Mouse (Mus musculus) thymus, postnatal 10 days (tissue): Measurements from ENCODE around the gene Pxmp4.
A peak's percentile ranks its signal among the peaks of the same experiment; 100 is the strongest.

Experiments used
- DNase-seq, 2 experiments: peaks; one replicate each; pipeline ENCODE4 v3.0.0; 2021; ENCODE audit warnings: low spot score in 2 of 2

Gene Pxmp4

GRCm38 (mm10) chr2:154572996-154573395 lies 30.5 kb downstream of the Pxmp4 start:
- DNase-seq, result no peak

DNA sequence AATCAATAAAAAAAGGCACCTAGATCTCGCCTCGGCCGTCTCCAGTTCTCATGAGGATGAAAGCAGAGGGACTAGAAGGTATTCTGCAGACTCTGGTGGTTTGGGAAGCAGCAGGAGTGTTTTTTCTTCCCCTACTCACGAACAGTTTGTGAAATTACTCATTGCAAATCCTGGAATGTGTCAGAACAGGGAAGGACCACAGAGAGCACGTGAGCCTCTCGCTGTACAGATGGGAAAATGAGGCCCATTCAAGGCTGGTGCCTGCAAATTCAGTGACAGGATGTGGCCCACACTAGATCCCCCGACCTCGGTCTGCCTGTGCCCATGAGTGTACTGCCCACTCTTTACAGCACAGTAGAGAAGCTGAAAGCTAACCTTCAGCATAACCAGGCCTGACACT lies 31.5 kb downstream of the Pxmp4 start:
- DNase-seq, result no peak

DNA sequence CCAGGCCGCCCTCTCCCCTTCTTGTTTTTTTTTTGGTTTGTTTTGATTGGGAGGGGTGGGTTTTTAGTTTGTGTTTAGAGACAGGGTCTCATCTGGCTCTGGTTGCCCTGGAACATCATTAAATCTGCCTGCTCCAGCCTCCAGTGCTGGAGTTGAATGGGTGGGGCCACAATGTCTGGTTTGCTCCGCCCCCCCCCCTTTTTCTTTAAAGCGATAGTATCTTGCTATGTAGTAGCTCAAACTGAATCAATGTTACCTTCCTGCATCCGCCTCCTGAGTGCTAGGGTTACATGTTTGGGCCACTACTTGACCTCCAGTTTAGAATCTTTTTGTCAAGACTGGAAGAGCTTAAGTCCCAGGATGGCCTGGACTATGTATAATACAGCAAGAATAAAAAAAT lies 32.2 kb downstream of the Pxmp4 start:
- no peak for DNase-seq

DNA sequence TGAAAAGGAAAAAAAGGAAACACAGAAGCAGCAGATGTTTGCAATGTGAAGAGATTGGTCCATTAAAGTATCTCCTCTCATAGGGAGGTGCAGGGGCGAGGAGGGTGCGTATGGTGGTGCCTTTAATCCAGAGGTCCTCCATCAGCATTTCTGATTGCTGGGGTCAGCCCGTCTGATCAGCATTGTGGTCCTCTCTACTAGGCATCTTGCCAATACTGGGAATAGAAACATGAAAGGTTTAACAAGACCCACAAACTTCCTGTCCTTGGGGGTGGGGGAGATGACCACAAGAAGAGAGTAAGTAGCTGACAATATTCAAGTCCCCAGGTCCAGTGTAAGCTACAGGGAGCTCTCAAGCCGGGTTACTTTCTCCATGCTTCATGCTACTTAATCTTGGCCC lies 32.8 kb downstream of the Pxmp4 start:
- no peak for DNase-seq

GRCm38 (mm10) chr2:154569836-154570286 lies 33.6 kb downstream of the Pxmp4 start, which contains the start of gene E2f1:
Gene E2f1 (minus strand): TSS chr2:154569892.
- DNase-seq, result peak; percentile 94 to 96

DNA sequence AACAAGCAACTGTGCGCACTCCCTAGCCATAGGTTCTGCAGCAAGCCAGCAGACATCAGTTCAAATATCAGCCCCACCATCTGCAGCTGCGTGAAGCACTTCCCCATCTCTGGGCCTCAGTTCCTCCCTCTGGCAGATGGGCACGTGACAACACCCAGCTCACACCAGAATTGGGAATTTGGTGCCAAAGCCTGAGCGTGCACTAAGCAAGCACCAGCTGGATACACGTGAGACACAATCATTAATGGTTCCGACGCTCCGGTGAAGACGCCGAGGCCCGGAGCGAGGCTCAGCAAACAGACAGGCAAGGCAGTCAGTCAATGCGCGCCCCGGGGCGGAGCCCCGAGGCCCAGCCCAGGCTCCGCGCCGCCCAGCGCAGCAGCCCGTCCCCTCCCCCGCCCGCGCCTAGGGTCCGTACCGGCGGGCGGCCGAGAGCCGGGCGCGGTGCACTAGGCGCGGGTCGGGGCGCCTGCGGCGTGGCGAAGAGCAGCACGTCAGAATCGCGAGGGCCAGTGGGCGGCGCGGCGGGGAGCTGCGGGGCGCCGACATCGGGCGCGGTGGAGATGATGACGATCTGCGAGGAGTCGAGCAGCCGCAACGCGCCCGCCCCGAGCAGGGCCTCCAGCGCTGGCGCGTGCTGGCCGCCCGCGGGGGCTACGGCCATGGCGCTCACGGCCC lies 34.3 kb downstream of the Pxmp4 start:
- peak; percentile 49 to 60 for DNase-seq

DNA sequence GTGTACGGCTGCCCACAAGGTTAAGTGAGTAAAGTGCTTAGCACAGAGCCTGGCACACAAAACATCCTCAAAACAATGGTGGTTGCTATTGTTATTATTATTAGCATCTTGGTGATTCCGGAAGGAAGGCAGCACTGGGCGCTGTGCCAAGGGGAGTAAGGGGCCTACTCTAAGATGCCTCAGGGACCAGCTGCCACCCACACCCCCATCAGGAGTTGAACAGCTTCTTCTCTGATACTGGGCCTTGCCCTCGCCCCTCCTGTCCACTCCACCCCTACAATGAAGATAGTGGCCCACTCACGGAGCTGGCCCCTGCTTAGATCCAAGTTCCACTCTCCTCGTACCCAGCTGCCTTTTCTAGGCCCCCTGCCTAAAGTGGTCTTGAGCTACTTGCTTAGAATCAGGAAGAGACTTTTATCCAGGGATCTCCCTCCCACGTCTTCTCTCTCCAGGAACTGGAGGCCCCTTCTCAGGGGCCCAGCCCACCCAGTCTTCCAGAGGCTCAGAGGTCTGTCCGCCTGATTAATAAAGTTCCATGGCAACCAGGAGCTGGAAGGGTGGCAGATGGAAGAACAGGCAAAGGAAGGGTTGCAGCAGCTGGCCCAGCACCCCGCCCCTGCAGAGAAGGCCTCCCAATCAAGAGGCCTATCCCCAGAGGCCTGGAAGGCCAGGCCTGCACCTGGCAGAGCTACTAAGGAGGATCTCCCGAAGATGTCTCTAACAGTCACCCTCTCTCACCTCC lies 35.0 kb downstream of the Pxmp4 start:
- no peak for DNase-seq

DNA sequence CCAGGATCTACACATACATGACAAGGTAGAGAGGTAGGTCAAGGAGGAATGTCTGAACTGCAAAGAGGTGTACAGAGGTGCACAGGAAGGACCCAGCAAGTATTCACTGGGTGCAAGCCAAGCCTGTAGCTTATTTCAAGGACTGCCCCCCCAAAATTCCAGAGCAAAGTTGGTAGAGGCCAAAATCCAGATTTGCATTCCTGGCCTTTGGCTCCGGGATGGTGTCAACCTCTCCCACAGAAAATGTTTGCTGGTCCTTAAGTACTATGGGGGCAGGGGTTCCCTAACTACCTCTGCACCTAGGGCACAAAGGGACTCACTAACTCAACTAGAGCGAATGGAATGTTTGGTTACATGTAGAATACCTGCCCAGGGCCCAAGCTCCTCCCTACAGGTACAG lies 35.7 kb downstream of the Pxmp4 start:
- no peak for DNase-seq

- no peak for DNase-seq
Measured at GRCm38 (mm10) chr2:154566641-154567040, 36.9 kb downstream of the Pxmp4 start.

GRCm38 (mm10) chr2:154565562-154565961 lies 37.9 kb downstream of the Pxmp4 start:
- DNase-seq, result no peak

DNA sequence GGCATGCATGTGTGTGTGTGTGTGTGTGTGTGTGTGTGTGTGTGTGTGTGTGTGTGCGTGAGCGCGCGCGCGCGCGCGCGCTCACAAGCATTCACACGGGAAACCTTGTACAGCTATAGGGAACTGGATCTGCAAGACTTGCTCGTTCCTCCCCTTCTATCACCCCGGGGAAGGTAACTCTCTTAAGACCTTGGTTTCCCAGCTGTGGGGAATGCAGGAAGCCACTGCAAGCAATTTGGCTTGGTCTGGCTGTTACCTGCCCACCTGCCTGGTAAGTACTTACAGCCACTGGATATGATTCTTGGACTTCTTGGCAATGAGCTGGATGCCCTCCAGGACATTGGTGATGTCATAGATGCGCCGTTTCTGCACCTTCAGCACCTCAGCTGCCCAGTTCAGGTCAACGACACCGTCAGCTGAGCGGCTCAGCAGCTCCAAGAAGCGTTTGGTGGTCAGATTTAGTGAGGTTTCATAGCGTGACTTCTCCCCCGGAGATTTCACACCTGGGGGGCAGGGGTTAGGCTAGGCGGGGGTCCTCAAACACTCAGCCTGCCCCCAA lies 39.8 kb downstream of the Pxmp4 start:
- no peak for DNase-seq

DNA sequence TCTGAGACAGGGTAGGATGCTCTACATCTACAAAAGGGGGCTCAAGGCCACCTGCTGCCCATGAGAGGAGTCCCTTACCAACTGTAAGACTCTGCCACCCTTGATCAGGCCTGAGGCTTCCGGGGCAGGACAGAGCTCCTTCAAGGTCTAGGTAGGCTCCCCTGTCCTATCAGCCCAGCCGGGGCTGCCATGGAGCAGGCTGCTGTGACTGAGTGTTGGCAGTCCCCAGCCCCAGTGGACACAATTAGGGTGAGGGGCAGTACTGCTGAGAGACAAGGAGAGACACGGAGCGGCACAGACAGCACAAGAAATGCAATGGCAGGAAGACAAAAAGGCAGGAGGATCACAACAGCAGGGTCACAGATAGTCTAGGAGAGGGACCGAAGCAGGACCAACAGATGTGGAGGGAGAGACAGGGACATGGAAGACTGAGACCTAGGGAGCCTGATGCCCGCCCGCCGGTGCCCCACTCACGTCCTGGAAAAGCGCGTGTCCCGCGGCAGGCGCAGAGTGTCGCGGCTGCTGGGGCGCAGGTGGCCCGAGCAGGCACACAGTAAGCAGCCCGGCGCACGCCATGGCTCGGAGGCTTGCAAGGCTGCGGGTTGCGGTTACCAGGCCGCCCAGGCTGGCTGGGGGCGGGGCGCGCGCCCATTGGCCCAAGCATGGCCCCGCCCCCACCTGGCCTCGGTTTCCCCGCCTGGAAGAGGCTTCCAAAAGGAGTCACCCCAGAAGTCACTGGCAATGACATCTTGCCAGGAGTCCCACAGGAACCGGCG lies 45.1 kb downstream of the Pxmp4 start, which contains the start of gene Necab3:
Necab3 (minus strand) TSS at position 627 of the 776 bp plus-strand sequence.
- peak; percentile 64 for DNase-seq

DNA sequence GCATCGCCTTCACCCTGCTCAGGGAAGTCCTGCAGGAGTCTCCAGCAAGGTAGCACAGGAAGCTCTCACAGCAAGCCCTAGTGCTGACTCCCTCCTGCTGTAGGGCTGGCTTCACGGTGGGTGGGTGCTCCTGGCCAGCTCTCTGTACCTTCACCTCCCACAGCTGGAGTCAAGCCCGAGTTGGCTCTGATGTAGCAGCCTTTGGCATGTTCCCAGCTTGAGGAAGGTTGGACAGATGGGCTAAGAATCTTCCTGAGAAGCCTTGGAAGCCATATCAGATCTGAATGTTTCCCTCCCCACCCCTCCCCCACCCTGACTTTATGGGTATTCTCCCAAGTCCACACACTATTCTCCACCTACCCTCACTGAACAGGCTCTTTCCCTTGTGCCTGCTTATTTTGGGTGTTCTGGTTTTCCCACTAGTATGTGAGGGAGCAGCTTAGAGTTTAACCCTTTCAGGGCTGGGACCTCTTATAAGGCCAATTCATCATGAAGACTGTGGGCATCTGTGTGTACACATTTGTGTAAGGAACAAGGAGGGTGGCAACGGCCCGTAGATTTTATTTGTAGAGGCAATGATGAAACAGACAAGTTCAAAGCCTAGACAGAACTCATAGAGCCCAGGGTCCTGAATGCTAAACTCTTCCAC lies 46.2 kb downstream of the Pxmp4 start:
- no peak for DNase-seq

DNA sequence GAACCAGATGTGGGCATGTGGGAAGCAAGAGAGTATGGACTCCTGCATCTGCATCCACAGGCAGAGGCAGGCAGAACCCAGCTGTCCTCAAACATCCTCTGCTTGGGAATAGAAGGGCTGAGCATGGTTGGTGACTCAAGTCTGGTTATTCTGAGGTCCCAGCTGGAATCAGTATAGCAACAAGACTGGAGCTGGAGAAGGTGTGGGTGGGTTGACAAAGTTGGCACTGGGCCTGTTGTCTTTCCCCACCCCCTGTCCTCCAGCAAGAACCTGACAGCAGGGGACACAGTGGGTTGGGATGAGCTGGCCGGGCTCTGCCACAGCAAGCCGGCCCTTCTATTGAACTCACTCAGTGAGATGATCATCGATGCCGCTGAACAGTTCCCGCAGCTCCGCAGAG lies 48.3 kb downstream of the Pxmp4 start:
- DNase-seq, result no peak

DNA sequence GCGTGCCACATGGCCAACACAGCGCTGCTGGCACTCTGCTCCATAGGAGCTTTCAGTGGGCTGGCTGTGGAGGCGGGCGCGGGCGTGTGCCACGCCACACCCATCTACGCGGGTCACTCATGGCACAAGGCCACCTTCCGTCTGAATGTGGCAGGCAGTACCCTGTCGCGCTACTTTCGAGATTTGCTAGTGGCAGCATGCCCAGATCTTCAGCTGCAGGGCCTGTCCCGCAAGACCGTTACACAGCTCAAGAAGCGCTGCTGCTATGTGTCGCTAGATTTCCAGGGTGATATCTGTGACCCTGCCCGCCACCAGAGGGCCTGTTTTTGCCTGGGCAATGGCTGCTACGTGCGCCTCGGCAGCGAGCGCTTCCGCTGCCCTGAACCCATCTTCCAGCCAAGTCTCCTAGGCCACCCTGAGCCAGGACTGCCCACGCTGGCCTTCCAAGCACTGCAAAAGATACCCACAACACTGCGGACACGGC lies 51.0 kb downstream of the Pxmp4 start:
- peak; percentile 55 to 76 for DNase-seq

- no peak for DNase-seq
Measured at GRCm38 (mm10) chr2:154551927-154552326, 51.6 kb downstream of the Pxmp4 start.

DNA sequence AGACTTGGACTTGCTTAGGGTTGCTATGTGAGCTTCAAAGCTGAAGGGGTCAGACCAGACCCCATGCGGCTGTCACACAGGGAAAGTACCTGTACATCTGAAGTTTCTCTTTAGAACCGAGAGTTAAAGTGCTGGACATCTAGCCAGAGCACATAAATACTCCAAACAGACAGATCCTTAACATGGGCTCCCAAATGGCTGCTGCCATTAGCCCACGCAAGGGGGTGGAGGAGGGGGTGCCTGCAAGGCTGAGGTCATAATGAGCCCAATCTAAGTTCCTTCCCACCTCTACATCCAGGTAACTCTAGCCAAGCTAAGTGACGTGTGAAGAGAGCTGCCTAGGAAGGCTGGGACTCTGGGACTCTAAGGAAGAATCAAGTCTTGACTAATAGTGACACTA lies 52.0 kb downstream of the Pxmp4 start, which contains the start of gene Actl10:
Actl10 (plus strand) TSS at position 301 of the 400 bp plus-strand sequence.
- no peak for DNase-seq

DNA sequence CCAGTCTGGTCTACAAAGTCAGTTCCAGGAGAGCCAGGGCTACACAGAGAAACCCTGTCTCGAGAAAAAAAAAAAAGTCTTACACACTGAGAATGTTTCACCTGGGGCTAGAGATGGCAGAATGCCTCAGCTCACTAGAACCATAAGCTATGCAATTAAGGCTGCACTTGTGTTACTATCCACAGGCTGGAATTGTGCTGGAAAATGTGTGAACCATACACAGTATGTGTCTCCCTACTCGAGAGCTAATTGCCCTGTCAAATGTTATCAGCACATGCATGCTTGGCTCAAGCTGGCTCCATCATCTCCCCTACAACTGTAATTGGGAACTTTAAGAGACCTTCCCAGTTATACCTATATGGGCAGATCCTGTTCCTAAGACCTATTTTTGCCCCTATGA lies 52.6 kb downstream of the Pxmp4 start:
- no peak for DNase-seq

- DNase-seq, result no peak
Measured at GRCm38 (mm10) chr2:154549886-154550189, 53.7 kb downstream of the Pxmp4 start.

- peak; percentile 59 to 66 for DNase-seq
Measured at GRCm38 (mm10) chr2:154549127-154549885, 54.2 kb downstream of the Pxmp4 start.

DNA sequence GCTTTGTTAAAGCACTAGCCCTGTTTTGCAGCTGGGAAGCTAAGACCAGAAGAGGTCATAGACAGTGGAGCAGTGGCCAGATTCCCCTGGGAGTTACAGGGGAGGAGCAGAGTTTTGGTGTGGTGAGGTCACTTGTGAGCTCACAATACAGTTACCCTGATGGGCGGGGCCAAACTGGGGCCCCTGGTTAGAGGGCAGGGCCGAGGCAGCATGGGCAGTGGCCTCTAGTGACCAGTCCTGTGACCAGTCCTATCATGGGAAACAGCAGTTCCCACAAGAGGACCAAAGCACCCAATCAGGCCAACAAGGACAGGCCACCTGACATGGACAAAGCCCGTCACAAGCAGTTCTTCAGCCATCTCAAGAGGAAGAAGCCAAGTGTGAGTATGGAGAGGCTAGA lies 54.8 kb downstream of the Pxmp4 start:
- no peak for DNase-seq
